Mouse (Mus musculus): ENCODE measurements around the gene Elp1.

The Elp1 gene

DNA sequence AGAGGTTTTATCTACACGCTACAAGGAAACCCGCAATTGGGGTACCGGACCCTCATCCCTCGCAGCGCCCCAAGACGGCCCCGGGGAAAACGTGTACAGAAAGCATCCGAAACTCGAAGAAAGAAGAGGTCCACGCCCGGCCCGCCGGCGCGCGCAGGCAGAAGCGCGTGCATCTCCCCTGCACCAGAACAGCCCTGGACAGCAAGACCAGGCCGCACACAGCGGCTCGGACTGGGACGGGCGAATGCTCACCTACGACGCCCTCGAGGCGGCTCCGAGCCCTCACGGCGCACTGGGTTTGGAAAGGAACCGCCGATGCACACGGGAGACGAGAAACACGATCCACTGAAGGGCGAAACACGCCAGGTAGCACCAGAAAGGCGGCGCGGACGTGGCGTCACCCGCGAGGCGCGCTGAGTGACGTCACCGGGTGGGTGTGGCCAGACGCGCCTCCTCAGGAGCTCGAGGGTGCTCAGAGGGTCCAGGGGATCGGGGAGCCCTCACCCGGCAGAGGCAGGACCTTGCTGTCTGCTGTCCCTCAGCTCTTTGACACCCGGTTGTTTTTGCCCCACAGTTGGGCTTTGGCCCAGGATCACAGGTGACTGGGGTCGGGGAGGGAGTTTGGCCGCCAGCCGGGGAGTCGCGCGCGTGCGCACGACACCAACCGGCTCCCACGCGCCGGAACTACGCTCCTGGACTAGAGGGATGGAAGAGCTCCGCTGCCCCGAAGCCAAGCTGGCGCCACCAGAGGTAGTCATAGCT lies at the start of gene Elp1, which contains the start of gene Fam206a:
Gene Elp1, minus strand, starts transcription at position 425 of the 762 bp plus-strand sequence.
Gene Fam206a, plus strand, starts transcription at position 439 of the 762 bp plus-strand sequence.
- DNase-seq: peak; percentile 99

DNA sequence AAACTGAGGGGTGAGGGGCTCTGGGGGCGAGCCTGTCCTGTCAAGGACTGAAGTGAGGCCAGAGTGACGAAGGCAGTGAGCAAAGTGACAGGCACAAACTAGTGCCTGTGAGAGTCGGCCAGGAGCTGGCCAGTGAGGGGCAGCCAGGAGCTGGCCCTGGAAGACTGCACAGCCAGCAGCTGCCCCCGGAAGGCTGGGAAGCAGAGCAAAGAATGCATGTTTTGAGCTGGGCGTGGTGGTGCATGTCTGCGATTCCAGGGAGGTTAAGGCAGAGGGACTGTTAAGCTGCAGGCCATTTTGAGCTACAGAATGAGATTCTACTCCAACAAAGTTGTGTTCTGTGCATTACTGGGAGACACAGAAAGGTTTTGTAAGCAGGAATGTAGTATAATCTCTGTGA lies 48.6 kb upstream of the Elp1 start:
- peak; percentile 22 to 37 for DNase-seq

DNA sequence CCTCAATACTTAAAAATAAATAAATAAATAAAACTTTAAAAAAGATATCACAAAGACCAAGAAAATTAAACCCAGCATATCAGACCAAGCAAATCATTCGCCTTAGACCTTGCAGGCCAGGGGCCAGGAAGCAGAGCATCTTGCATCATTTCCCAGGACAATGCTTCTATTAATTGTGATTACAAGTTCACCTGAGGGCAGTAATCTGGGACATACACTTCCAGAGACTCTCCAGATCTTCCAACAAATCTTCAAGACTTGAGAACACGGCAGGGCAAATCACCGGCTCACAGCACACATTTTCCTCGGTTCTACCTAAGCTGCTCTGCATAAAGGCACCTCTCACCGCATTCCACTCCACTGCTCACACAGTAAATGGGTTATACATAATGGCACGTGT lies 45.9 kb upstream of the Elp1 start:
- no peak for DNase-seq

DNA sequence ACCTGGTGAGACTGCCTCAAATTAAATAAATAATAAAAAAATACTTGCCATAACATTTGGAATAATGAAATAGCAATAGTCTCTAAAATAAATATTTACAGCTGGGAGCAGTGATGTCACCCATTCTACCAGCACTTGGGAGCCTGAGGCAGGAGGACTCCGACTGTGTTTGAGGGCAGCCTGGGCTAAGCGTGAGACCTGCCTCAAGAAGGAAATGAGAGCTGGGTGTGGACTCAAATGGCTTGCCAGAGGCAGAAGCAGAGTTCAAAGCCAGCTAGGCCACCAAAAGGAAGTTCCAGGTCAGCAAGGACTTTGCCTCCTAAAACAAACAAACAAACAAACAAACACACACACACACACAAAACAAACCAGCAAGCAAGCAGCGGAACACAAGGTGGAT lies 45.3 kb upstream of the Elp1 start:
- DNase-seq: no peak

DNA sequence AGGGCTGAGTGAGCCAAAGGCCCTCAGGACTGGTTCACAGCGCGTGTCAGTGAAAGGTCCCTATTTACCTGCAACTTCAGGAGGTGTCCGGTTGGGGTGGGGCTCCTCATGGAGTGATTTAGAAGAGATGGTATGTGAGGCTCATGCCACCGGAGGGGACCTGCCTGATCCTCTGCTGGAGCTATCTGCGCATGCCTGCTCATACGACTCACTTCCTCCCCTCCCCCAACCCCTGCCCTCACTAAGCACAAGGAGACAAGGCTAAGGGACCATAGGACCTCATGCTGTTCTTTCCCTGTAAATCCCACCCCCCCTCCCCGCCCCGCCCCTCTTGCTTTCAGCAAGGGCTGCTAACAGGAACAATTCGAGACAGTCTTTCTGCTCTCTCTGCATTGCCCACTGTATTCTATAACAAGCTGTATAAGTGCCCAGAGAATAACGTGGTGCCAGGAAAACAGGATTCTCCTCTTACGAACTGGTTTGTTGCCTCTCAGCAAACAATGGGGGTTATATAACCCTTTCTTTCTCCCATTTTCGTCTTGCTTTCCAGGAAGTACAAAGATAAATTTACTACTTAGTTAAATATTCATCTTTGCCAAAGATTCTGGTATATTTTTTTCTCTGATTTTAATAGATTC lies 43.9 kb upstream of the Elp1 start:
- DNase-seq: no peak

DNA sequence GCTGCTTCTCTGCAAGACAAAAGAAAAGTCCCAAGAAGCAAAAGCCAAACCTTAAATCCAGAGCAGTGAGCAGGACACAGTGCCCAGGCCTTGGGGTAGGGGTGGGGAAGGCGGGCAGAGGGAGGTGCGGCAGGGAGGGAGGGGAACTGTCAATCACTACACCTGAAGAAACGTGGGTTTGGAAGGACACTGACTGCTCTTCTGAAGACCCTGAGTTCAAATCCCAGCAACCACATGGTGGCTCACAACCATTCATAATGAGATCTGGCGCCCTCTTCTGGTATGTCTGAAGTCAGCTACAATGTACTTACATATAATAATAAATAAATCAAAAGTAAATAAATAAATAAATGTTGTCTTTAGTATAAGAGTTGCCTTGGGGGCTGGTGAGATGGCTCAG lies 42.8 kb upstream of the Elp1 start:
- DNase-seq: no peak

DNA sequence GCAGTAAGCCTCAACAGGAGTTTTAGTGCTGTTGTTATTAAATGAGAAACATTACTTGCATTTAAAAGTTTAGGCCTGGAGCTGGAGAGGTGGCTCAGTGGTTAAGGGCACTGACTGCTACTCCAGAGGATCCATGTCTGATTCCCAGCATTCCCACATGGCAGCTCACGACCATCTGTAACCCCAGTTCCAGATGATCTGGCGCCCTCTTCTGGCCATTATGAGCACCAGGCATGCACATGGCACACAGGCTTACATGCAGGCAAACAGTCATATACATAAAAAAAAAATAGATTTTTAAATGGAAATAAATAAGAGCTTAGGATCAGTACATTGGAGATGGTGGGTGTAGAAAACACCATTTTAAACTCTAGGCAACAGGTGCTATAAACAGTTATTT lies 41.8 kb upstream of the Elp1 start:
- no peak for DNase-seq

DNA sequence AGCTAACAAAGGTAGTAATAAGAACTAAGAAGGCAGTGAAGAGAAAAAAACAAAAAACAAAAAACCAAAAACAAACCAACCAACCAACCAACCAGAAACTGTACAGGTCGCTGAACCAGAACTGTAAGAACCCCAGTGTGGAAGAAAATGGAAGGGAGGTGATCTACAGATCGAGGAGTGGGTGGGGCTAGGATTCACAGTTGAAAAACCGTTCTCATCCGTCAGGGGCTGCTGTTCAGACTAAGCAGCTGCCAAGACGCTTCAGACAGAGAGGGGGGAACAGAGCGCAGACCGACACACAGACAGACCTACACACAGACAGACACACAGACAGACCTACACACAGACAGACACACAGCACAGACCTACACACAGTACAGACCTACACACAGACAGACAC lies 40.4 kb upstream of the Elp1 start:
- no peak for DNase-seq

DNA sequence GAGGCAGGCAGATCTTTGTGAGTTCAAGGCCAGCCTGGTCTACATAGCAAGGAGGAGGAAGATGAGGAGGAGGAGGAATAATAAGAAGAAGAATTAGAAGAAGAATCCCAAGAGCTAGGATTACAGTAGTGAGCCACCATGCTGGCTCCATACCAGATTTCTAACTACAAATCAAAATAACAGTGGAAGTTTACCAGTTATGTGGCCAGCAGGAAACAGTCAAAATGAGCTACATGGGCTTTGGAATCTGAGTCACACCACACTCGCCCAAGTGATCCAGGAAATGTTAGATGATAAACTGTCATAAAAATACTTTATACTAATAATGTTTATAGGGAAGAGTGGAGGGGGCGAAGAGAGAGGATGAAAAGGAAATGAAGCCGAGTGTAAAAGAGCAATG lies 38.2 kb upstream of the Elp1 start:
- no peak for DNase-seq

DNA sequence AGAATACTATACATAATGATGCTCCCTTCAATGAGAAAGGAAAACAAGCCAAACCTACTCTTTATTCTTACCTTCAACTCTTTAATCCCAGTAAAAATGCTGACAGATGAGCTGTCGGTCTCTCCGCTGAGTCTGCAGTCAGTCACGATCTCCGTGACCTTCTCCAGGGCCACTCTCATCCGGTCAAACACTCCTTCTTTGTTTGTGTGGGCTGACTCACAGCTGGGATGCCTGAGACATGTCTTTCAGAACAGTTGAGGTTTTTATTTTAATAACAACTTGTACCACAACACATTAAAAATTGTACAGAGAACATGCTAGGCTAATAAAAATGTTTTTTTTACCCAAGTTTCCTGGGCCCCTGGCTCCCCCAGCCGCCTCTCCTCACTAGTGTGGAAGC lies 35.5 kb upstream of the Elp1 start:
- DNase-seq: no peak

DNA sequence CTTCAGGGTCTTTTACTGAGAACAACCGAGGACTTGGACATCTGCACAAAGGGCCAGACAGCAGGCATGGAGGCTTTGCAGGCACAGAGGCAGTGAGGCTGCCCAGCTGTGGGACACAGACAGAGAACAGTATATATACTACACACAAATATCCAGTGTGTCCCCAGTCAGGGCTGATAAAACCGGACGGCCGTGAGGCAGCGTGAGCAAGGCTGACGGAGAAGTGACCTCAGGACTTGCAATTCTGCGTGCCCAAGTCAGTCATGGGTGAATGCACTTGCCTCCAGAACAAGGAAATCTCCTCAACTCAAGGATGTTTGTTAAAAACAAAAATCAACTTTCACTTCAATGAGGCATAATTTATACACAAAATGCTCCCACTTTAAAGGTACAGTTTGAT lies 29.9 kb upstream of the Elp1 start:
- no peak for DNase-seq

DNA sequence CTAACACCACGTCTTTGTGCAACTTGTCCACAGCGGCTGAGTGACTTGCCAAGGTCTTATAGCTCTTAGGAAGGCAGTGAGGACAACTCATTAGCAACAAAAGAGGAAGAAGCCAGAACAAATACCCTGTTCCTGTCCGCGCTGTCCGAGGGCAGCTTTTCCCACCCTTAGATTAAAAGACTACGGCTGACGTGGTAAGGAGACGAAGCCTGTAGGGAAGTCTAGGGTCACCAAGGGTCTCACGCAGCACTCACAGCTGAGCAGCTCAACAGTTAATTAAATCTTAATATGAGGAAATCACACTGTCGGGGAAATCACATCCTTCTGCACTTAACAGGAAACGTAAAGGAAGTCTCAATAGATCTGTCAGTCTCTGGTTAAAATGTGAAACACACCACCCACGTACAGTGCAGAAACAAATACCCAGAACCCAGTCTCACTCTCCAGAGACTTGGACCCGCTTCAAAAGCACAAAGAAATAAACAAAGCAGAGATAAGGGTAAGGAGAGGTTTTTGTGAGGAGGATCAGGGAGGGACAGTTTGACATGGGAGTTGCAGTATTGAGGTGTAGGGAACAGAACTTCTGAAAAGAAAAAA lies 29.0 kb upstream of the Elp1 start:
- DNase-seq: no peak

DNA sequence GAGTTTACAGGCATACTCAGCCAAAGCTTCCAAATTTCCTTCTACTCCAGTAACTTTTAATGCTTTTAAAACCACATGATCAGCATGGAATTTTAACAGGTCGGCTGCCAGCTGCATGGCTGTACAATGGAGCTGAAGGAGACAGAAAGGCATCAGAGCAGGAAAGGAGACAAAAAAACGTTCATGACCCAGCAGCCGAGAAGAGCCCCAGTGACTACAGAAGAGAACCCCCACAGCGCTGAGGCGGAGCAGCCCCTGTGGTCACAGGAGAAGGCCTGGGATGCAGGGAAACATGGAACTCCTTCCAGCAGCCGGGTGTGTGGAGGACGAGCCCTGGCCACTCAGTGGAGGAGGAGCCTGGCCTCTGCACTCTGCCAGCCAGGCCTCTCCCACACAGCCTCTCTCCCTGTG lies 27.4 kb upstream of the Elp1 start:
- DNase-seq: peak in 1 of 2 experiments; percentile 28

DNA sequence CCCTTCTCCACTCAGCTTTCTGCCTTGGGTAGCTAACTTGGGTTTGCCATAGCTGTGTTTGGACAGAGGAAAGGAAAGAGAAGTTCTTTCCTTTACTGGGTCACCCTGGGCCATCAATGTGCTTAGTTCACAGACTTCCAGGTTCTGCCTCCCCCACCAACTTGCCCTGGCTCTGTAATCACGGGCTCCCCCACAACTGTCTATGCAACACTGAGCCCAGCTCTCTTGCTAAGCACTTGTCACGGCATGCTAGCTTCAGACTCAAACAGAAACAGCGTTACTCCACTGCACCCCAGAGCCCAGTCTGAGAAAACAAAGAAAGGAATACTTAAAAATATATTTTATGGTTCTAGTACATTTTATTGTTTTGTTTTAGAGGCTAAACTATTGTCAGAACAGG lies 26.8 kb upstream of the Elp1 start:
- no peak for DNase-seq

DNA sequence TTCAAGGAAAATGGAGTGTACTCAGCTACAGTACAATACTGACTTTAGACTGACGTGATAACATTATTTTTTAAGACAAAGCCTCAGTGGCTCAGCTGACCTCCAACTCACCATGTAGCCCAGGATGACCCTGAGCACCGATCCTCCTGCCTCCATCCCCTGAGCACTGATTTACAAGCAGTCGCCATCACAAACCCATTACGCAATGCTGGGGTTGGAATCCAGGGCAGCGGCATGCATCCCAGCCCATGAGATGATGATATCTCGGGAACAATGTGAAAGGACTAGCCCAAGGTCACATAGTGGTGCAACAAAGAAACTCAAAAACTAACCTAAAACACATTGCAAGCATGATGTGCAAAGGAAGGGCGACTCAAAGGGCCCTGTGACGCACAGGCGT lies 22.1 kb upstream of the Elp1 start:
- no peak for DNase-seq

DNA sequence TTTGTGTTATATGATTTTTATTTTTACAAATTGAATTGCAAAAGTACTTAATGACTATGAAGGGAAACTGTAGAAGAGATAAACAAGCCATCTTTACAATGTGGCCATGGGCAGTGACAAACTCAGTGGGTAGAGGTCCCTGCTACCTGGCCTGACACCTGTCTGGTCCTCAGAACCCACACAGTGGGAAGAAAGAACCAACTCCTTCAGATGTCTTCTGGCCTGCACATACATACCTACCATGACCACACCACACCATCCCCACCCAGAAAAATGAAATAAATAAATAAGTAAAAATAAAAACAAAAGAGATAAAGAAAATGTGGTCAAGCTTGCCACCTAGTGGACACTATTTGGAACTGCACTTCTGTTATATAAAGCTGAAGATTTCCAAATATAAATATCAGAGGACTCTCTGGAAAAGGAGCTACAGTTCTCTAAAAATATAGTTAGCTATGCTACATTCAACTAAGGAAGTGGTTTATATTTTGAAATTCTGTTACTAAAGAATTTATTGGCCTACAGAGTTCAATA lies 18.0 kb upstream of the Elp1 start:
- peak in 1 of 2 experiments; percentile 29 for DNase-seq

DNA sequence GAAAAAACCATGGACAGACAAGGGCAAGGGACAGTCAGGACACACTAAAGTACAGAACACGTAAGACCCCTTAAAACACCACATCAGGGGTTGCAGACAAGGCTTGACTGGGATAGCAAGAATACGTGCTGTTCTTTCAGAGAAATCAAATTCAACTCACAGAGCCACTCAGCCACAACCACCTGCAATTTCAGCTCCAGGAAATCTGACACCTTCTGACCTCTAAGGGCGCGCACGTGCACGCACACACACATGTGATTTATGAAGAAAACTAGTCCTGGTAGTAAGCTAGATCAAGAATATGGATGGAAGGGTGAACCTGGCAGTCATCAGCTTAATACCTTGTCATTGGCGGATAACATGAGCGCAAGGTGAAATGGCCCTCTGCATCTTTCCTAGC lies 13.0 kb upstream of the Elp1 start:
- no peak for DNase-seq

DNA sequence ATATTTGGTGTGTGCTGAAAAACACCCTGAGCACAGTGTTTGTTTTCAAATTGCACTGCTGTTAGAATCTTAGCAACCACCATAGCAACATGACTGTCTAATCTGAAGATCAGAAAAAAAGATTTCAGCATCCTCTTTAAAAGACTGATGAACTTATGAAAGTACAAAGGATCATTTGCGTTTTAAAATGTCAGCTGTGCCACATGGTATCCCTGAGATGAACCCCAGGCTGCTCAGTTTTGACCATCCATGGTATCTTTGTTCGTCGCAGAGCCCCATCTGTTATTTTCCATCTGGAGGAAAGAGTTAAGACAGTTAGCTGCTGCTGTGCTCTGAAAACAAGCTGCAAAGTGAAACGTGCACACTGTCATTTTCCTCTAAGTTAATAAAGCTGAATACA lies 10.0 kb upstream of the Elp1 start:
- DNase-seq: no peak

DNA sequence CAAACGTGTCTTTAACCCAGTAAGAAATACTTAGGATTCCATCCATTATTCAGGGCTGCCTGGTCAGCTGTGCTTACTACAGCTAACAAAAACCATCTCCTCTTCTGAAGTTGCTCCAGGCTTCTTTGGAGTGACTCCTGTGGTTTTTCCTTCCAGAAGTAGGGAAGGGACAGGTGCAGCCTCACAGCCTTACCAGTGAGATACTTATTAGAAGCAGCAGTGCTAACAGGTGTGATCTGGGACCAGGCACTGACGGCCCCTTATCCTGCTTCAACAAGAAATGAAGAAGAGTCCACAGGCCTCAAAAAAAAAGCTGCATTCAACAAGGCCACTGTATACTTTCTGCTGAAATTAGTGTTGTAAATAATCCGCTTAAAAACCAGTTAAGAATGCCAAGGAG lies 9.5 kb upstream of the Elp1 start:
- DNase-seq: no peak

DNA sequence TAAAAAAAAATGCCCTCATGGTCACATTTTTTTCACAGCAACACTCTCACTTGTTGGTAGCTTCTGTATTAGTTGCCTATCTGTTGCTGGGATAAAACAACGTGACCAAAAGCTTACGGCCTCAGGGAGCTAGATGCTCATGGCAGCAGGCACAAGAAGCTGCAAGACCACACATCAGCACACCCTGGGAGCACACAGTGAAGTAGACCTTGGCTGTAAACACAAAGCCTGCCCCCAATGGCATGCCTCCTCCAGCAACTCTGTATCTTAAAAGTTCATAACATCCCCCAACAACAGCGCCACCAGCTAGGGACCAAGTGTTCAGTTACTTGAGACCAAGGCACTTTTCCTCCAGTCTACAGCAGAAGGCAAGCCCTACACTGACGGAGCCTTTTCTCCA lies 6.9 kb upstream of the Elp1 start:
- no peak for DNase-seq

DNA sequence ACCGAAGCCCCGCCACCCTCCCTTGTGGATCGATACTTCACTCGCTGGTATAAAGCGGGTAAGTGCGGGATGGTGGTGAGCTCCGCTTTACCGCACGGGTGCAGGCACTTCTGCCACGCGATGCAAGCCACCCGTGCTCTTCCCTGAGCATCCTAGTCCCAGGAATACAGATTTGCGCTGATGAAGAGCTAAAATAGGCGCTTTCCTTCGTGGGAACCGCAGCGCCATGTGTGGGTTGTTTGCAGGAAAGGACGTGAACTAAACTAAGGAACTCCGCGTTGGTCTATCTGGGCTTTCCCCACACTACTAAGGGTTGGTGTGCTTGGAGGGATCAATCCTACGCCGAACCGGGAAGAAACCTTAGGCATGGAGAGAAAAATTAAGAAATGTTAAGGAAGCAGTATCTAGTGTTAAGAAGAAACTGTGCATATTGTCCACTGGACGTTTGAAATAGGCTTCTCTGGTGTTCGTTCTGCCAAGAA lies 579 bp upstream of the Elp1 start:
- no peak for DNase-seq

DNA sequence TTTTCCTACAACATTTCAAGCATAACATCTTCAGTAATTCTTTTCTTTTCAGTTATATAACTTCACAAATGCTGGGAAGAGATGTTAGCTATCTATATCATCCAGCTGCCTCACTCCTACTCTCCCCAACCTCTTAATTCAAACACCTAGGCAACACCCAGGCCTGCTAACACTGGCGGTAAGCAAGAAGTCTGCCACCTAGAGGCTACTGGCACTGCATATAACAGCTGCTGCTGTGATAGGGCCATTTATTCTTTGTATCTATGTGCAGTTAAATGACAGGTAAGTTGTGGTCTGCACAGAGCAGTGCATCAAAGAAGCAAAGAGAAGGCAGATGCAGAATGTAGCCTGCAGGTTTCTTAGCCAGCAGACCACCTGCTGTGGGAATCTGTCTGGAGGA lies 10.8 kb downstream of the Elp1 start:
- DNase-seq: peak; percentile 16 to 38

DNA sequence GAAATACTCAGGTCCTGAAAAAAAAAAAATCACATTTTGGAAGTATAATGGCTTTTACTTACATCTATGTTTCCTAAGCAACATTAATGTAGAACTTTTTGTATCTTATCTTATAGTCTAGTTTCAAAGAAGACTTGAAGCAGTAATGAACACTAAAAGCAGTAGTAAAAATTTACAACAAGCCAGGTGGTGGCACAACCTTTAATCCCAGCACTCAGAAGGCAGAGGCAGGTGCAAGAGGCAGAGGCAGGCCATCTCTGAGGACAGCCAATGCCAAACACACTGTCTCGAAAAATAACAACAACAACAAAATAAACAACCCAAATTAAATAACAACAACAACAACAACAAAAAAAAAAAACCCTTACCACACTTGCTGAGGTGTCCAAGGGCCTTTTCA lies 31.1 kb downstream of the Elp1 start:
- no peak for DNase-seq

DNA sequence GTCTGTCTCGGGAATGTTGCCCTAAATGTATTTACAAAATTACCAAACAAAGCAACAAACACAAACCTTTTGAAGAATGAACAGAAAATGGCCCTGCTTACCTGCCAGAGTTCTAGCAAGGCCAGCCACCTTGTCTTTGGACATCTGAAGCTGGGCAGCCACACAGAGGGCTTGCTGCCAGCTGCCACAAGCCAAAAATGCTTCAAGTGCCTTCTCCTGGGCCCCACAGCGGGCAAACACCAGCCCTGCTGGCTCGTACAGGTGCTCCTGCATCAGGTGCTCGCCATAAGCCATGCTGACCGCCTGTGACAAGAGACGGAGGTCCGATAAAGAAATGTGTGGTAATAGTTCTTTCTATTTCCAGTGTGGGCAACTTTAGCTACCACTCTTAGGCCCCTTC lies 33.2 kb downstream of the Elp1 start:
- no peak for DNase-seq
